Comparison of ENCODE assay signal across 8 mouse cellular contexts in genomic region chr6:120916972-120917881, GRCm38 (mm10). TPM values are rescaled to one million over a fixed set of nuclear protein-coding genes. Genes with fewer than 3 reads are reported as not detected.
DNase-seq lines count a peak whose midpoint lies in the region; ATAC-seq and TF ChIP-seq lines count a peak whose summit lies in the region.
"Not testable (repeated sequence)": the region's sequence is repeated elsewhere in the genome, so short reads cannot be mapped to it uniquely, and the experiment has no call there.

No protein-coding gene starts in this region.

- peak; percentile 10 for ATAC-seq in common myeloid progenitor, adult 5-6 weeks (replicated peaks; ENCODE audit: low read depth, poor library complexity, severe bottlenecking)
- ATAC-seq in forebrain, embryonic 16.5 days; kidney, postnatal 0 days (replicated peaks; ENCODE audit: low FRiP score, low read depth); midbrain, embryonic 14.5 days (ENCODE audit: low FRiP score, low TSS enrichment); stomach, embryonic 15.5 days (ENCODE audit: insufficient read depth, low FRiP score, low read depth): not testable (repeated sequence)
- ATAC-seq in liver, postnatal 0 days = peak; percentile 58

- TF ChIP-seq CTCF in E14TG2a.4 (conservative IDR thresholded peaks at IDR 0.05; ENCODE audit: low read length); kidney, postnatal 0 days (IDR thresholded peaks at IDR 0.05; ENCODE audit: low read depth); liver, postnatal 0 days (IDR thresholded peaks at IDR 0.05; ENCODE audit: low read depth): not testable (repeated sequence)

- not testable (repeated sequence) for H3K9me3 ChIP-seq in E14TG2a.4 (ENCODE audit: low read length); forebrain, embryonic 16.5 days (ENCODE audit: control insufficient read depth, low read length); hindbrain, embryonic 10.5 days; kidney, postnatal 0 days (replicated peaks; ENCODE audit: low read length); liver, postnatal 0 days (ENCODE audit: low read length); midbrain, embryonic 14.5 days (ENCODE audit: control insufficient read depth, low read length); stomach, embryonic 15.5 days

- H3K9ac ChIP-seq in forebrain, embryonic 16.5 days (replicated peaks; ENCODE audit: low read depth, low read length) = peak overlapping the region; percentile 70
- H3K9ac ChIP-seq in kidney, postnatal 0 days (ENCODE audit: low read depth, low read length) = peak overlapping the region; percentile 58; the same call in 1 of the 2 replicates
- peak overlapping the region; percentile 83 for H3K9ac ChIP-seq in liver, postnatal 0 days (replicated peaks)
- H3K9ac ChIP-seq in midbrain, embryonic 14.5 days (replicated peaks; ENCODE audit: low read length) = peak overlapping the region; percentile 76
- not testable (repeated sequence) for H3K9ac ChIP-seq in stomach, embryonic 15.5 days

- 25% methylated on average over 9 of the region's 14 CpGs for WGBS in forebrain, embryonic 16.5 days
- 30% methylated on average over 10 of the region's 14 CpGs for WGBS in hindbrain, embryonic 10.5 days
- 23% methylated on average over 7 of the region's 14 CpGs for WGBS in kidney, postnatal 0 days
- WGBS in liver, postnatal 0 days (ENCODE audit: insufficient replicate concordance) = 21% methylated on average over 9 of the region's 14 CpGs
- 28% methylated on average over 10 of the region's 14 CpGs for WGBS in midbrain, embryonic 14.5 days
- WGBS in stomach, embryonic 15.5 days = 19% methylated on average over 11 of the region's 14 CpGs

- H3K4me2 ChIP-seq in forebrain, embryonic 16.5 days (ENCODE audit: low read length) = peak overlapping the region; percentile 79
- H3K4me2 ChIP-seq in kidney, postnatal 0 days (ENCODE audit: low read length) = peak overlapping the region; percentile 95
- peak overlapping the region; percentile 99 for H3K4me2 ChIP-seq in liver, postnatal 0 days (ENCODE audit: low read depth, low read length)
- peak overlapping the region; percentile 90 for H3K4me2 ChIP-seq in midbrain, embryonic 14.5 days (ENCODE audit: low read length)
- H3K4me2 ChIP-seq in stomach, embryonic 15.5 days = peak overlapping the region; percentile 96

- peaks cover 44% of the 10 kb centered on the region for H3K4me1 ChIP-seq in E14TG2a.4 (replicated peaks; ENCODE audit: low read depth, low read length)
- H3K4me1 ChIP-seq in forebrain, embryonic 16.5 days (replicated peaks; ENCODE audit: control insufficient read depth, insufficient read depth, low read length) = peaks cover 13% of the 10 kb centered on the region
- H3K4me1 ChIP-seq in hindbrain, embryonic 10.5 days (replicated peaks) = peaks cover 23% of the 10 kb centered on the region
- H3K4me1 ChIP-seq in kidney, postnatal 0 days (replicated peaks; ENCODE audit: insufficient read depth, low read length); midbrain, embryonic 14.5 days (ENCODE audit: control insufficient read depth, insufficient read depth, low read length): not testable (repeated sequence)
- H3K4me1 ChIP-seq in liver, postnatal 0 days (ENCODE audit: insufficient read depth) = peaks cover 45% of the 10 kb centered on the region
- H3K4me1 ChIP-seq in stomach, embryonic 15.5 days = 0 out of 2 replicates have a peak, but pooled peaks cover 11% of the 10 kb centered on the region

- DNase-seq in hindbrain, embryonic 10.5 days (ENCODE audit: low spot score); kidney, postnatal 0 days (ENCODE audit: low spot score); liver, postnatal 0 days; midbrain, embryonic 14.5 days: not testable (repeated sequence)

- peaks cover 24% of the 10 kb centered on the region for H3K36me3 ChIP-seq in E14TG2a.4 (ENCODE audit: insufficient read depth, low read length)
- not testable (repeated sequence) for H3K36me3 ChIP-seq in forebrain, embryonic 16.5 days (ENCODE audit: control insufficient read depth, insufficient read depth); hindbrain, embryonic 10.5 days; kidney, postnatal 0 days (ENCODE audit: insufficient read depth, low read length); liver, postnatal 0 days (replicated peaks; ENCODE audit: insufficient read depth, low read length); midbrain, embryonic 14.5 days (ENCODE audit: control insufficient read depth, insufficient read depth, low read length); stomach, embryonic 15.5 days

- H3K4me3 ChIP-seq in E14TG2a.4 (replicated peaks; ENCODE audit: low read length) = peak overlapping the region; percentile 91
- peak overlapping the region; percentile 71 for H3K4me3 ChIP-seq in forebrain, embryonic 16.5 days (replicated peaks; ENCODE audit: low read length)
- peak overlapping the region; percentile 77 for H3K4me3 ChIP-seq in hindbrain, embryonic 10.5 days
- peak overlapping the region; percentile 63 for H3K4me3 ChIP-seq in kidney, postnatal 0 days (replicated peaks; ENCODE audit: low read depth, low read length)
- H3K4me3 ChIP-seq in liver, postnatal 0 days (ENCODE audit: low read depth, low read length) = peak overlapping the region; percentile 79
- H3K4me3 ChIP-seq in midbrain, embryonic 14.5 days (replicated peaks; ENCODE audit: low read depth, low read length) = peak overlapping the region; percentile 60
- H3K4me3 ChIP-seq in stomach, embryonic 15.5 days (replicated peaks) = peak overlapping the region; percentile 58

- not testable (repeated sequence) for H3K27ac ChIP-seq in forebrain, embryonic 16.5 days (ENCODE audit: low read length); stomach, embryonic 15.5 days
- H3K27ac ChIP-seq in hindbrain, embryonic 10.5 days = peak overlapping the region; percentile 79
- 0 out of 2 replicates have a peak overlapping the region, but pooled peaks have one; percentile 36 for H3K27ac ChIP-seq in kidney, postnatal 0 days
- peak overlapping the region; percentile 79 for H3K27ac ChIP-seq in liver, postnatal 0 days (ENCODE audit: low read depth)
- 0 out of 2 replicates have a peak overlapping the region, but pooled peaks have one; percentile 20 for H3K27ac ChIP-seq in midbrain, embryonic 14.5 days (replicated peaks; ENCODE audit: low read depth, low read length)

- not testable (repeated sequence) for TF ChIP-seq EP300 in liver, postnatal 0 days (IDR thresholded peaks at IDR 0.05; ENCODE audit: low read depth)

- not testable (repeated sequence) for H3K27me3 ChIP-seq in E14TG2a.4 (ENCODE audit: insufficient read depth, low read length); forebrain, embryonic 16.5 days (replicated peaks; ENCODE audit: control insufficient read depth, insufficient read depth, low read length); kidney, postnatal 0 days (ENCODE audit: insufficient read depth, low read length); liver, postnatal 0 days (ENCODE audit: insufficient read depth, low read length); midbrain, embryonic 14.5 days (ENCODE audit: control insufficient read depth, insufficient read depth, low read length); stomach, embryonic 15.5 days (replicated peaks)
- H3K27me3 ChIP-seq in hindbrain, embryonic 10.5 days (ENCODE audit: insufficient read depth, poor library complexity, severe bottlenecking) = peaks cover 19% of the 10 kb centered on the region

RNA-seq across cellular contexts. Expression of gene Bid, which starts 0.6 kb away (rescaled TPM):
- 28.1 and 29.7 TPM in 2 replicates for total RNA-seq in common myeloid progenitor, adult 5-6 weeks (2017)
- polyA plus RNA-seq in forebrain, embryonic 16.5 days (2015; fragmentation: Nextera tagmentation; extraction: Ambion mirVana) = 26.8 and 29.6 TPM in 2 replicates
- polyA plus RNA-seq in hindbrain, embryonic 10.5 days (2016; fragmentation: Nextera tagmentation; extraction: Ambion mirVana) = 15.7 and 17.5 TPM in 2 replicates
- polyA plus RNA-seq in kidney, postnatal 0 days (2015; fragmentation: Nextera tagmentation; extraction: Ambion mirVana) = 34.2 and 35.8 TPM in 2 replicates
- 24.6 and 24.7 TPM in 2 replicates for polyA plus RNA-seq in liver, postnatal 0 days (2015; fragmentation: Nextera tagmentation; extraction: Ambion mirVana)
- polyA plus RNA-seq in midbrain, embryonic 14.5 days (2014; fragmentation: Nextera tagmentation; extraction: Ambion mirVana) = 41.7 and 46.4 TPM in 2 replicates
- polyA plus RNA-seq in stomach, embryonic 15.5 days (2015; fragmentation: Nextera tagmentation; extraction: Ambion mirVana) = 19.6 and 21.5 TPM in 2 replicates
